Mouse (Mus musculus): ENCODE measurements around the gene Slc25a35.

GRCm38 (mm10) chr11:68982639-68983369 lies 14.9 kb downstream of the Slc25a35 start:
- TF ChIP-seq TAL1 (IDR thresholded peaks at IDR 0.05; ENCODE audit: low read length) (no peak), GATA1 (IDR thresholded peaks at IDR 0.05; ENCODE audit: low read length) (no peak)

All from erythroblast, embryonic 14.5 days (primary cell).